Mouse (Mus musculus): ENCODE measurements around the gene Atp1a3. TPM values are rescaled to one million over a fixed set of nuclear protein-coding genes. Genes with fewer than 3 reads are reported as not detected.
"Not testable (repeated sequence)": the region's sequence is repeated elsewhere in the genome, so short reads cannot be mapped to it uniquely, and the experiment has no call there.

Gene Atp1a3
- polyA plus RNA-seq (2016; fragmentation: Nextera tagmentation; extraction: Ambion mirVana), result 11.8 and 45.9 TPM in 2 replicates

DNA sequence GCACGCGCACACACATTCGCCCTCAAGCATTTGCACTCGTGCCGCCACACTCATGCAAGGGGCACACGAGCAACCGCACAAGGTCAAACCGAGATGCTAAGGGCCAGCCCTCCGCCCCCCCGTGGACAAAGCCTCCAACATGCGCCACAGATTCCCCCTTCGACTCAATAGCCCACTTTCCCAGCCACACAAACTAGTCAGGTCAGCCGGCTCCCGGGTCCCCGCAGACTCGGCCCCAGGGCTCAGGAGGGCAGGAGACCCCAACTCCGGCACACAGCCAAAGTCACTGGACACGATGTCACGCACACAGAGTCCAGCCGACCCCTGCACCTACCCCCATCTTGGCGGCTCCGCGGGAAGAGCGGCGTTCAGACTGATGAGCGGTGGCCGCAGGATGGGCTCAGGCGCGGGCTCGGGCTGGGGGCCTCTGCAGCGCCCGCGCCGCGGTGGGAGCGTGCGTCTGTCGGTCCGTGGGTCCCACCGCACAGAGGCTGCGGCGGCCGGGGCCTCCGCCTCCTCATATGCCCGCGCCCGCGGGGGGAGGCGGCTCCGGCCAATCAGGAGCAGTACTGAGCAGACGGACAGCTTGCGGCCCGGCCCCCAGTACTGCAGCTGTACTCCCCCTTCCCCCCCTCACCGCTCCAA lies at the start of gene Atp1a3:
Gene Atp1a3, minus strand, starts transcription at position 538 of the 645 bp plus-strand sequence.
- Histone ChIP-seq H3K9me3 (no peaks in the 10 kb centered on the region), H3K4me1 (replicated peaks) (peaks cover 64% of the 10 kb centered on the region), H3K27ac (peak within 1 kb of the TSS; percentile 78), H3K36me3 (no peaks in the 10 kb centered on the region), H3K4me3 (peak within 1 kb of the TSS; percentile 63), H3K27me3 (ENCODE audit: insufficient read depth, poor library complexity, severe bottlenecking) (peaks cover 83% of the 10 kb centered on the region)
- DNase-seq (ENCODE audit: low spot score), result peak; percentile 53
- 1% methylated on average over 53 of the region's 54 CpGs for WGBS

DNA sequence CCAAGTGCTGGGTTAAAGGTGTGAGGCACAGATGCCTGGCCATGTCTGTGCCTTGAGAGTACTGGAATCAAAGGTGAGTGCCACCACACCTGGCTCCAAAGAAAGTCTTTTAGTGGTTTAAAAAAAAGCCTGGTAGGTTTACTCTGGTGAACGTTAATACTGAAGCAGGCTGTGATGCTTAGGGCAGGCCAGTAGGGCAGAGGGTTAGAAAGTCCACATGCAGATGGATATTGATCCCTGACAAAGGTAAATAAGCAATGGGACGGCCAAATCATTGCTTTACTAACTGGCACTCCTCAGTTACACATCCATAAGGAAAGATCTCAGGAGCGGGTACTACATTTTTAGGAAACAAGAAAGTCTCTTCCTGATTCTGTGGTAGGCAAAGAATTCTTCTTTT lies 46.8 kb upstream of the Atp1a3 start:
- WGBS, result 87% methylated on average over 3 of the region's 3 CpGs
- Histone ChIP-seq H3K4me3 (no peak overlapping the region), H3K27ac (no peak overlapping the region), H3K27me3 (ENCODE audit: insufficient read depth, poor library complexity, severe bottlenecking) (no peaks in the 10 kb centered on the region), H3K36me3 (peaks cover 95% of the 10 kb centered on the region), H3K9me3 (peaks cover 5% of the 10 kb centered on the region; the same call in 1 of the 2 replicates), H3K4me1 (replicated peaks) (no peaks in the 10 kb centered on the region)
- DNase-seq (ENCODE audit: low spot score), result no peak

DNA sequence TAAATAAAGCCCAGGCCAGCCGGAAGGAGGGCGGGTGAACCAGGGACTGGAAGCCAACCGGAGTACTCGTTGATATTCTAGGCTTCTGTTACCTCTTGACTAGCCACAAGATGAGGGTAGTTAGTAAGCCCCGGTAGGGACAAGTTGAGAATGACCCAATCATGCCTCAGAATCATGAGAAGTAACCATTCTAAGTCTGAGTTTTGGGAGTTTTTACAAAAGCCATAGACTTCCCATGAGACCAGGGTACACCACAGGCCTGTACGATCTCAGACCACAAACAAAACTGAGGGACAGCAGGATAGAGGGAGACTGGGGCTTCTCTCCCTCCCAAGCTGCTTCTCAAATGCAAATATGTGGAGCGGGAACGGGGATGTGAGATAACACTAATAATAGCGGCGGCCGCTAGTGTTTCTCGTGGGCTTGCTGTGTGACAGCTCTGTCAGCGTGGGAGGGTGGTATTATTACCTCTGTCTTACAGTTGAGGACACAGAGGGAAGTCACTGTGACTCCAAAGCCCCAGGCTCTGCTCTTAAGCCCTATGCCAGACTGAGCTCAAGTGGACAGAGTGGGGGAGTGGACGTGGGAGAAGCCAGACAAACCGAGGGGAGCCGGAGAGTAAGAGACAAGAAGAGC lies 43.7 kb upstream of the Atp1a3 start:
- WGBS, result 85% methylated on average over 16 of the region's 16 CpGs
- peaks cover 95% of the 10 kb centered on the region for H3K36me3 ChIP-seq
- H3K27me3 ChIP-seq (ENCODE audit: insufficient read depth, poor library complexity, severe bottlenecking), result no peaks in the 10 kb centered on the region
- H3K4me1 ChIP-seq (replicated peaks), result no peaks in the 10 kb centered on the region
- H3K27ac ChIP-seq, result no peak overlapping the region
- H3K9me3 ChIP-seq, result no peaks in the 10 kb centered on the region
- DNase-seq (ENCODE audit: low spot score), result no peak
- no peak overlapping the region for H3K4me3 ChIP-seq

DNA sequence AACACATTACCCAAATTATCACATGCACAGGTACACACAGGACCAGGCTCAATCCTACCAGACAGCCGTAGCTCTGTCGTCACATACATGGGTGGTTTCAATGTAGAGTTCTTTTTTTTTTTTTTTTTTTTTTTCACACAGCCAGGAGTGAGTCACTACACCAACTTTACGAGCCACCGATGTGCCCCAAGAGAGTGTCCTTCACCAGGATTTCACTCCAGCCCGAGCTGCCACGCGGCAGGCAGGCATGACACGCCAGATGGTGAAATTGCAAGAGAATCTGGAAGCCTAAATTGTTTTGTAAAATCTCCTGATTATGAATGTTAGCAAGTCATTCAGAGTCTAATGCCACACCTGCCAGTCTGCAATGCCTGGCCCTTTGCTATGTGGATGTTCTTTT lies 41.6 kb upstream of the Atp1a3 start:
- no peak for DNase-seq (ENCODE audit: low spot score)
- Histone ChIP-seq H3K27me3 (ENCODE audit: insufficient read depth, poor library complexity, severe bottlenecking) (no peaks in the 10 kb centered on the region), H3K27ac (no peak overlapping the region), H3K4me1 (replicated peaks) (no peaks in the 10 kb centered on the region), H3K36me3 (peaks cover 97% of the 10 kb centered on the region), H3K9me3 (no peaks in the 10 kb centered on the region), H3K4me3 (no peak overlapping the region)
- 95% methylated on average over 8 of the region's 8 CpGs for WGBS

DNA sequence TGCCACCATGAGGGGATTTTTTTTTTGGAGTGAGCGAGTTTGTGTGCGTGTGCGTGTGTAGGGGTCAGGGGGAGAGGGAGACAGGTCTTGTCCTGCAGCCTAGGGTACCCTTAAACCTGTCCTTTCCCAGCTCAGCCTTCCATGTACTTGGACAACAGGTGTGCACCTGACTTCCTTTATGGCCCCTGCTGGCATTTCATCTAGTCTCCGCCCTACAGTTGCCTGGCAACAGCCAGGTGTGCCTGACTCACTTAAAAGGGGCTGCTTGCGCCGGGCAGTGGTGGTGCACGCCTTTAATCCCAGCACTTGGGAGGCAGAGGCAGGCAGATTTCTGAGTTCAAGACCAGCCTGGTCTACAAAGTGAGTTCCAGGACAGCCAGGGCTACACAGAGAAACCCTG lies 38.8 kb upstream of the Atp1a3 start:
- H3K4me3 ChIP-seq; H3K4me1 ChIP-seq (replicated peaks); H3K27ac ChIP-seq; H3K9me3 ChIP-seq; DNase-seq (ENCODE audit: low spot score); H3K27me3 ChIP-seq (ENCODE audit: insufficient read depth, poor library complexity, severe bottlenecking): not testable (repeated sequence)
- 93% methylated on average over 7 of the region's 7 CpGs for WGBS
- peaks cover 99% of the 10 kb centered on the region for H3K36me3 ChIP-seq

DNA sequence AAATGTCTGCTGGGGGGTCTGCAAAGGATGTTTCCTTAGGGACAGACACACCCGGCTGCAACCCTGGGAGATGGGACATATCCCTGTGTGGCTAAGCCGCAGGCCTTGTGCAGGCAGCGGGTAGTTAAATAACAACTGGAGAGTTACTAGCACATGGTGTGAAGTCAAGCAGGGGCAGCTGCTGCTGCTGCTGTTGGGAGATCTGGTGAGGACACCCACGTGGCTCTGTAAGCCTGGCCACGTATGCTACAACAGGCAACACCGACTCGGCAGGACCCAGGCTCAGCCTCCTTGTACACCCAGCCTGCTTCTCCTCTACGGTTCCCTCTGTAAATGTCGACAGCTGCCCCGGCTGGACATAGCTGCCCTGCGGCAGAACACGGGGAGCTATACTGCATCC lies 36.2 kb upstream of the Atp1a3 start:
- no peak for DNase-seq (ENCODE audit: low spot score)
- Histone ChIP-seq H3K27ac (no peak overlapping the region), H3K9me3 (no peaks in the 10 kb centered on the region), H3K4me1 (replicated peaks) (no peaks in the 10 kb centered on the region), H3K27me3 (ENCODE audit: insufficient read depth, poor library complexity, severe bottlenecking) (no peaks in the 10 kb centered on the region), H3K4me3 (no peak overlapping the region), H3K36me3 (peaks cover 100% of the 10 kb centered on the region)
- 87% methylated on average over 12 of the region's 12 CpGs for WGBS

DNA sequence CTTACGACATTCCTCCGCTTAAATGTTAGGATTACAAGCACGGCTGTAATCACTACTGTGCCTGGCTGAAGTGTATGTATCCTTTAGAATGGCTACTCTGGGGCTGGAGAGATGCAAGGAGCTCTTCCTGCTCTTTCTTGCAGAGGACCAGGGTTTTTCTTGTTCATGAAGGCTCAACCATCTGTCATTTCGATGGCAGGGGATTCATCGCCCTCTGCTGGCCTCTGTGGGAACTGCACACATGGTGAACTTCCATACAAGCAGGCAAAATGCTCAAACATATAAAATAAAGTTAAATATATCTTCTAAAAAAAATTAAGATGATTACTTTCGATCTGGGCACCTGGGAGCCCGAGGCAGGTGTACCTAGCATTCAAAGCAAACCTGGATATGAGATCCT lies 30.2 kb upstream of the Atp1a3 start:
- Histone ChIP-seq H3K27me3 (ENCODE audit: insufficient read depth, poor library complexity, severe bottlenecking) (no peaks in the 10 kb centered on the region), H3K9me3 (no peaks in the 10 kb centered on the region), H3K4me3 (no peak overlapping the region), H3K4me1 (replicated peaks) (no peaks in the 10 kb centered on the region), H3K27ac (no peak overlapping the region), H3K36me3 (peaks cover 97% of the 10 kb centered on the region)
- peak; percentile 72 for DNase-seq (ENCODE audit: low spot score)
- WGBS, result 58% methylated on average over 7 of the region's 7 CpGs

DNA sequence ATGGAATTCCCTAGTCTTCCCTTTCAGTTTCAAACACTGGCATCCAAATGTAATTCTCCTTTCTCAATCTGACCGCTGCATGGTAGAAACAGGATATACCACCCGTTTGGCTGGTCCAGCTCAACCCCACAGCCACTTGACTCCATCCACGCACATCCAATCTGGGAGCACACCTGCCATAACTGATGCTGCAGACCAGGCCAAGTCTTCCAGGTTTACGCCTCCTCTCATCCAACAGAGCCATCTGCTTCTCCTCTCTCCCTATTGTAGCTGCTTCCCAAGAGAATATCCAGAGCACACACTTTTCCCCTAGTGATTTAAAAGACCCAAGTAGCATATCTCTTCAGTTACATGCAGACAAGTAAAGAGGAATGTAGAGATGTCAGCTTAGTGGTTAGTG lies 29.0 kb upstream of the Atp1a3 start:
- no peak for DNase-seq (ENCODE audit: low spot score)
- 94% methylated on average over 4 of the region's 4 CpGs for WGBS
- H3K36me3 ChIP-seq, result peaks cover 89% of the 10 kb centered on the region
- H3K27me3 ChIP-seq (ENCODE audit: insufficient read depth, poor library complexity, severe bottlenecking), result no peaks in the 10 kb centered on the region
- H3K9me3 ChIP-seq, result no peaks in the 10 kb centered on the region
- no peaks in the 10 kb centered on the region for H3K4me1 ChIP-seq (replicated peaks)
- no peak overlapping the region for H3K4me3 ChIP-seq
- no peak overlapping the region for H3K27ac ChIP-seq

DNA sequence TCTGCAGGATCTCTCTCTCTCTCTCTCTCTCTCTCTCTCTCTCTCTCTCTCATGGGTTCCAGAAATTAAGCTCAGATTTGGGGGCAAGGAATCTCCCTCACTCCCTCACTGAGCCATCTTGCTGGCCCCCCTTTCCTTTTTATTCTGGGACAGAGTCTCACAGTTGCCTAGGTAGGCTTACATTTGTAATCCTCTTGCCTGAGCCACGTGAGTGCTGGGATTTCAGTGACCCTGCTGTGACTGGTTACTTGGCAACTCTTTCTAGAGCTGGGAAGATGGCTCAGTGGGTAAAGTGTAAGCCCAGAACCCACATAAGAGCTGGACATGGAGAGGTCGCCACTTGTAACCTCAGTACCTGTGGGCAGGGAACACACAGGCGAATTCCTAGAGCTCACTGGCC lies 25.8 kb upstream of the Atp1a3 start:
- WGBS, result 68% methylated on average over 3 of the region's 3 CpGs
- Histone ChIP-seq H3K4me1 (replicated peaks) (0 out of 2 replicates have a peak, but pooled peaks cover 3% of the 10 kb centered on the region), H3K27me3 (ENCODE audit: insufficient read depth, poor library complexity, severe bottlenecking) (no peaks in the 10 kb centered on the region), H3K36me3 (peaks cover 75% of the 10 kb centered on the region), H3K4me3 (no peak overlapping the region), H3K9me3 (no peaks in the 10 kb centered on the region), H3K27ac (no peak overlapping the region)
- DNase-seq (ENCODE audit: low spot score), result no peak

DNA sequence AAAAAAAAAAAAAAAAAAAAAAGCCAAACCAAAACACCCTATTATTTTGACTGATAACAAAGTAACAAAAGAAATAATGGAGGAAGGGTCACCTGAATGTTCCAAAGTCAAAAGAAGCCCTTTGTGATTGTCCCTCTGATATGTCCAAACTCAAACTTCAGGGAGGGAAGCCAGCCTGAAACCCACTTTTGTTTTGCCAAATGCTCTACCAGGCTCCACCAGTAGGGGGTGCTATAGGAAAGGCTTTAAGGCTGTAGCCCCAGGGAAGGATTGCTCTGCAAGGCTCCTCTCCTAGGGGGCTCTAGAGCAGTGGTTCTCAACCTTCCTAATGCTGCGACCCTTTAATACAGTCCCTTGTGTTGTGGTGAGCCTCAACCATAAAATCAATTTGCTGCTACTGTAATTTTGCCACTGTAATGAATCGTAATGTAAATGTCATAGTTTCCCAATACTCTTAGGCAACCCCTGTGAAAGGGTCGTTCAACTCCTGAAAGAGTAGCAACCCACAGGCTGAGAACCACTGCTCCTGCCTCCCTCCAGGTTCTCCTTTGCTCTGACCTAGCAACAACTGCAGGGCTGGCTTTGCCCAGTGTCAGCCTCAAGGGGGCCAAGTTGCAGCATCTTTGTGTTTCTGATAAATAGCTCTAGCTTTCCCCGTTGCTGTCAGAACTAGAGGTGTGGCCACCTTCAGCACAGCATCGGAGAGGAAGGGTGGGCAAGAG lies 24.4 kb upstream of the Atp1a3 start:
- H3K27me3 ChIP-seq (ENCODE audit: insufficient read depth, poor library complexity, severe bottlenecking), result no peaks in the 10 kb centered on the region
- H3K36me3 ChIP-seq, result peaks cover 65% of the 10 kb centered on the region
- WGBS, result 58% methylated on average over 5 of the region's 5 CpGs
- H3K9me3 ChIP-seq, result no peaks in the 10 kb centered on the region
- no peak overlapping the region for H3K4me3 ChIP-seq
- H3K27ac ChIP-seq, result no peak overlapping the region
- DNase-seq (ENCODE audit: low spot score), result peak; percentile 83
- 0 out of 2 replicates have a peak, but pooled peaks cover 3% of the 10 kb centered on the region for H3K4me1 ChIP-seq (replicated peaks)

DNA sequence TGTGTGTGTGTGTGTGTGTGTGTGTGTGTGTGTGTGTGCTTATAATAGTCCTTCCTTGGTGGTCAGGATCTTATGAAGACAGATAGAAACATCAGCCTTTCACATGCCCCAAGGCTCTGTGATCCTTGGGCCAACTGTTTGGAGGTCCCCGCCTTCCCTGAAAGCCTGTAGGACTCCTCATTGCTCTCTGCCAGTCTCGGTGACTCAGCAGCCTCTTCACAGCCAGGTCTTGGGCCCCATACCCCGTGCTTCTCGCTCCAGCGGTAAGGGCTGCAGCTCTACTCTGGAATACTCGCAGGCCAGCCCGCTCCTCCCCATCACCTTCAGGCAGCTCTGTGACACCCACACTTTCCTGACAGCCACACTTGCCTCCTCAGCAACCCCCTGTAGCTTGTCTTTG lies 20.7 kb upstream of the Atp1a3 start:
- 57% methylated on average over 7 of the region's 7 CpGs for WGBS
- Histone ChIP-seq H3K9me3 (no peaks in the 10 kb centered on the region), H3K27ac (no peak overlapping the region), H3K4me1 (replicated peaks) (0 out of 2 replicates have a peak, but pooled peaks cover 3% of the 10 kb centered on the region), H3K4me3 (no peak overlapping the region), H3K27me3 (ENCODE audit: insufficient read depth, poor library complexity, severe bottlenecking) (no peaks in the 10 kb centered on the region), H3K36me3 (peaks cover 64% of the 10 kb centered on the region)
- DNase-seq (ENCODE audit: low spot score), result no peak

DNA sequence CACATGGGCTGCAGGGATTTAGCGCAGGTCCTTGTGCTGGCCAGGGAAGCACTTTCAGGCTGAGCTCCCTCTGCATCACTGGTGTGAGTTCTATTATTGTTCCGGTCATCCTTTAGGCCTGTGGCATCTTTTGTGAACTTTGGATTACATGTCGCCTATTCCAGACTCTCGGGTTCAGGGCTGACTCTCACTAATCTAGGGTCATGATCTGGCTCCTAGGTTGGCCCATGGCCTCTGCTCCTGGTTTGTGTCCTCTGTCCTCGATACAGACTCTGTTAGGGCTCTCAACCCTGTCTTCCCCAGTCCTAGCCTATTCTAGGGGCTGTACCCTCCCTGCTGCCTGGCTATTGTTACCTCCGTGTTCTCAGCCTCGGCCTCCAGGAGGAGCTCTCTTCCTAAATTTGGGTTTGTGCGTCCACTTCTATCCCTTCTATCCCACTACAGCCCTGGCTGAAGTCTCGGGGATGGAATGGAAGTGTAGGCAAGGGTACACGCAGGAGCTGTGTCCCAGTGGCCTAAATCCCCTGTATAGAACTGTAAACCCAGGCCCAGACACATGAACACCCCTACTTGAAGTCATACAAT lies 20.2 kb upstream of the Atp1a3 start:
- DNase-seq (ENCODE audit: low spot score), result peak; percentile 27
- Histone ChIP-seq H3K9me3 (no peaks in the 10 kb centered on the region), H3K27ac (no peak overlapping the region), H3K27me3 (ENCODE audit: insufficient read depth, poor library complexity, severe bottlenecking) (no peaks in the 10 kb centered on the region), H3K4me3 (no peak overlapping the region), H3K4me1 (replicated peaks) (0 out of 2 replicates have a peak, but pooled peaks cover 3% of the 10 kb centered on the region), H3K36me3 (peaks cover 64% of the 10 kb centered on the region)
- 63% methylated on average over 10 of the region's 10 CpGs for WGBS

DNA sequence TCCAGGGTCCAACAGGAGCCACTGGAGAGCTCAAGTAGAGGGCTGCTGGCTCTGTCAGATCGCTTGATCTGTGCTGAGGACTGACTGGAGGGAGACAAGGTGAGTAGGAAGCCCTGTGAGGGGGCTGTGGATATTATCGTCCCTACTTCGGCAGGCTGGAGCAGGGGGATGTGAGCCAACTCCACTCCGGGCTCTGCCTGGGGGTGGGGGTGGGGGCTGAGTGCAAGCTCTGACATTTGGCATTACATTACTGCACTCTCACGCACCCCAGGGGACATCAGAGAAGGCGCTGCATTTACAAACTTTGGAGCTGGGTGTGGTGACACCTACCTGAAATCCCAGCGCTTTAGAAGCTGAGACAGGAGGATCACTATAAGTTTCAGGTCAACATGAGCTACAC lies 5.8 kb upstream of the Atp1a3 start:
- H3K36me3 ChIP-seq, result peaks cover 53% of the 10 kb centered on the region
- no peak for DNase-seq (ENCODE audit: low spot score)
- no peak overlapping the region for H3K4me3 ChIP-seq
- WGBS, result 67% methylated on average over 7 of the region's 7 CpGs
- H3K27ac ChIP-seq, result no peak overlapping the region
- 0 out of 2 replicates have a peak, but pooled peaks cover 4% of the 10 kb centered on the region for H3K9me3 ChIP-seq
- peaks cover 43% of the 10 kb centered on the region for H3K4me1 ChIP-seq (replicated peaks)
- H3K27me3 ChIP-seq (ENCODE audit: insufficient read depth, poor library complexity, severe bottlenecking), result peaks cover 69% of the 10 kb centered on the region

Measured in hindbrain, embryonic 10.5 days (tissue).